Mouse (Mus musculus): ENCODE measurements at regions not wholly inside any gene's neighbourhood (a gene's known extent, or its start where the extent isn't known, plus 50 kb on each side); places are given as distances from the start of the nearest gene placed in this dataset.
"Not testable (repeated sequence)": the region's sequence is repeated elsewhere in the genome, so short reads cannot be mapped to it uniquely, and the experiment has no call there.

DNA sequence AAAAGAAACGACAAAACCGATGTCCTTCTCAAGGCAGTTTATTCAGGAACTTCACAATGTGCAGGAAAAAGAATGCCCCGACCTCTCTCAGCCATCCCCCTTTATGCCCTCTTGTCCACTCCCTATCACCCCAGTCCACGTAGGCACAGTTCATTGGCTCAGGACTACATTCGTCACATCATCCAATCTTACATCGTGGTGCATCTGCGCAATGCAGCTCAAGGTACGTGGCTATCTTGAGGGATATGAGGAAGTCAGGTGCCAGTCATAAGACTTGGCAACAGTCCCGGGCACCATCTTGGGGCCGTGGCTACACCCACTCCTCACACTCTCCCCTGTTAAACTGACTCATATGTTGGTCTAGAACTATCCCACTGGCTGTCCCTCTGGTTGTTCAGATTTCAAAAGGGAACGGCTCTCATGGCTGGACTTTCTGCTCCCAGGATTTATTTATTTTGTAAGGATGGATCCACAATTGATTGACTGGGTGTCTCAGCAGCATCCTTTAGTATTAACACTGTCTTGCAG lies 87.4 kb upstream of the Olfr1402 start:
- in situ Hi-C loops (cut with MboI, MseI) = not testable (repeated sequence)

DNA sequence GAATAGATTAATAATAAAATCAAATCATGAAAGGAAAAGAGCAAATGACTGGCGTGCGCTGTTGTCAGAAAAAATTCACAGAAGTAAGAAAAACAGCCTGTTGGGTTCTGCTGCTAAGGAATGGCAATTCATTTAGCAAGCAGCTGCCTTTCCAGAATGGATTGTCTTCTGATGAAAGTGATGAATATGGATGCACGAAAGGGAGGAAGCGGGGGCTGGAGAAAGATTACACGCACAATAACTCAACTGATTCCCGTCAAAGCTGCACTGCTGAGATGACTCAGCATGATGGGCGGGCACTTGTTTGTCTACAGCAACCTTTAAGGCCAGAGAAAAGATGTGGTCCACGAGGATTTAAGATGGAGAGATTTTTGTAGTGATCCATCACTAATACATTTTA lies 85.4 kb upstream of the Olfr1402 start:
- in situ Hi-C loops (cut with MboI, MseI) = no loop called here

DNA sequence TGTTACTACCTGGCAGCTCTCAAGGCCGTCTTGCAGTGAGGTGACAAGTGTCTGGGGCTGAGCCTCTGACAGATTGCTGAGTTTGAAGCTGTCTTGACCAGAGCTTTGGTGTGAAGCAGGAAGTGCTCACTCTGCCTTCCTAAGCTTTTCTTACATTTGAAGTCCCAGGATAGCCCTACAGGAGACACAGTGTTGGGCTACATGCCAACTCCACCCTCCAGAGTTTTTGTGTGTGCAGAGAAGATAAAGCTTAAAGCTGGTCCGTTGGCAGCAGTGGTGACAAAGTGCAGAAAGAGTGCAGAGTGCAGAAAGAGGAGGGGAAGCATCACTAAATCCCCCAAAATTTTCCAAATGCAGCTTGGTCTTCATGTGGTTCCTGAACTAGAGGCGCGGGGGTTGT lies 70.1 kb upstream of the Olfr1402 start:
- in situ Hi-C loops (cut with MboI, MseI) = no loop called here

DNA sequence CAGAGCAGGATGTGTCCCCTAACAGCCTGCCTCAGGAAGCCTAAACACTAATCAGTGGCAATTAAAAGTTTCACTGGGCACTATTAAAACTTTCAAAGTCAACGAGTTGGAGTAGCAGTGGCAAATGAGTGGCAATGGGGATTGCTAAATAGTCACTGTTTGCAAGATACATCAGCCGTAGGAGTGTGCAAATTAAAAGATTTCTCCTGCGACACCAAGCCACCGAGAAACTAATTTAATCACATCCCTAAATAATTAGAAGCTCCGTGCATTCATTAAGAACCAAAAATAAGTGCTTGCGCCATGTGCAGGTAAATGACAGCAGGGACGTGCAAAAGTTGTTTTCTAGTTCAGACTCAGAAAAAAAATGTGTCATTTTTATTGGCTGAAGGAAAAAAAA lies 69.4 kb upstream of the Olfr1402 start:
- in situ Hi-C loops (cut with MboI, MseI) = no loop called here

DNA sequence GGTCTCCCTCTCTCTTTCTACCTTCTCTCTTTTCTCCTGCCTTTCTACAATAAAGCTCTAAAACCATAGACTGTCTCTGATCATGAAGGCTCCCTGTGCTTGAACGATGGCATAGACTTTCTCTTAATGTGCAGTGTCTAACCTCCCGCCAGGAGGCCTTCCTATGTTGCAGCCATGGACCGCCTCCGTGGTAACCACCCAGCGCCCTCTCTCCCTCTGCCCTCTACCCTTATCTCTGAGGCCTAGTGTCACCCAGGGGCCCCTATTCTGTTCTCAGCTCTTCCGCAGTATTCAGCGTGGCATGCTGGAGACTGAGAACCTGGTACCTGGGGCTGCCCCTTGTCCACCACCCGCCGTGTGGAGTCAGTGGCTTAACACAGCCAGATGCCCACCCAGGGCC lies 67.5 kb upstream of the Olfr1402 start:
- in situ Hi-C loops (cut with MboI, MseI) = loop anchor here (10.0 kb wide), 1 partner anchor 955 kb away; no protein-coding TSS in a partner anchor
